Mouse (Mus musculus) heart, postnatal 0 days (tissue): ENCODE data around the gene Sdc4.

Experiments used
- CTCF ChIP-seq: IDR thresholded peaks from 2 replicates; pipeline ENCODE4 v1.5.1; 2016; ENCODE audit warnings: antibody characterized with exemption, control low read depth, low read depth
- EP300 ChIP-seq: IDR thresholded peaks from 2 replicates; pipeline ENCODE4 v1.6.1; 2016; ENCODE audit warnings: antibody characterized with exemption, low read depth

DNA sequence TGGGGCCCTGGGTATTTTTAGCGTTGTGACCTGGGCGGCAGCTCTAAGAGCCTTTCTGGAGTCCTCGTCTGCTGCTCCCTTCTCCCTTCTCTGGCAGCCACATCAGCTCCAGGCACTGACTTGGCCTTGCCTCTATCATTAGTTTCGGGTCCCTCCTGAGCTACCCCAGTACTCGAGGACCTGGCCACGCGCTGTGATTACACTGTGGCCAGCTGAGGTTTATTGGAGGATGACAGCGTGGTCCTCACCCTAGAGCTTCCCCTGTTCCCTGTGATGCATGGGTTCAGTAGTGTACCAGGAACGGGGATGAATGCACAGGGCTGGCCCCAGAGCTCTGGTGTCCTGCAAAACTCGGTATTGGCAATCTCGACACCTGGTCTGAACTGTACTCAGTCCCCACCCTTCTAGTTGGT lies 43.4 kb upstream of the Sdc4 start:
- TF ChIP-seq EP300 = no peak
- TF ChIP-seq CTCF = no peak
